Mouse (Mus musculus) embryonic facial prominence, embryonic 13.5 days (tissue): ENCODE measurements around the gene Foxe1. TPM values are rescaled to one million over a fixed set of nuclear protein-coding genes. Genes with fewer than 3 reads are reported as not detected.

ENCODE experiments used
- ATAC-seq: fragments of 200-750 bp; cut with Nextera tagmentation; 2 replicates; pipeline ENCODE4 v1.8.0; 2017; ENCODE audit warnings: low read depth; ENCODE audit not compliant: insufficient number of reproducible peaks, insufficient read depth, low FRiP score, low TSS enrichment
- H3K27ac ChIP-seq: fragments of 300-500 bp; sonication (generic); 2 replicates; pipeline ENCODE4 v1.5.1; 2015; ENCODE audit warnings: moderate library complexity, mild to moderate bottlenecking, inconsistent platforms
- H3K27me3 ChIP-seq: fragments of 300-500 bp; sonication (generic); 2 replicates; pipeline ENCODE4 v1.6.1; 2015; ENCODE audit warnings: mild to moderate bottlenecking, inconsistent platforms
- H3K36me3 ChIP-seq: fragments of 300-500 bp; sonication (generic); 2 replicates; pipeline ENCODE4 v1.6.1; 2015; ENCODE audit warnings: mild to moderate bottlenecking, inconsistent platforms
- H3K4me1 ChIP-seq: fragments of 300-500 bp; sonication (generic); 2 replicates; pipeline ENCODE4 v1.6.1; 2015; ENCODE audit warnings: inconsistent platforms
- H3K4me2 ChIP-seq: fragments of 300-500 bp; sonication (generic); 2 replicates; pipeline ENCODE4 v1.6.1; 2015; ENCODE audit warnings: moderate library complexity, mild to moderate bottlenecking, inconsistent platforms
- H3K4me3 ChIP-seq: fragments of 300-500 bp; sonication (generic); 2 replicates; pipeline ENCODE4 v1.5.1; 2015; ENCODE audit warnings: mild to moderate bottlenecking, inconsistent platforms
- H3K9ac ChIP-seq: fragments of 300-500 bp; sonication (generic); 2 replicates; pipeline ENCODE4 v1.6.1; 2015; ENCODE audit warnings: mild to moderate bottlenecking, inconsistent platforms
- H3K9me3 ChIP-seq: fragments of 300-500 bp; sonication (generic); 2 replicates; pipeline ENCODE4 v1.6.1; 2016; ENCODE audit warnings: inconsistent platforms
- WGBS: fragments of 180-500 bp; shearing (Covaris S2); methylation state at CpG from one replicate; pipeline ENCODE4 v1.1.7; 2015; ENCODE audit warnings: mixed read lengths; 5-methylcytosine and 5-hydroxymethylcytosine counted together
- polyA plus RNA-seq: library from polyadenylated mRNA; unstranded; fragments of >200 nt; fragmentation: Nextera tagmentation; extraction: Ambion mirVana; gene quantifications from 2 replicates; pipeline ENCODE4 v1.2.1, GENCODE M21; 2015

Foxe1 gene
- 0.81 and 0.91 TPM in 2 replicates for polyA plus RNA-seq

DNA sequence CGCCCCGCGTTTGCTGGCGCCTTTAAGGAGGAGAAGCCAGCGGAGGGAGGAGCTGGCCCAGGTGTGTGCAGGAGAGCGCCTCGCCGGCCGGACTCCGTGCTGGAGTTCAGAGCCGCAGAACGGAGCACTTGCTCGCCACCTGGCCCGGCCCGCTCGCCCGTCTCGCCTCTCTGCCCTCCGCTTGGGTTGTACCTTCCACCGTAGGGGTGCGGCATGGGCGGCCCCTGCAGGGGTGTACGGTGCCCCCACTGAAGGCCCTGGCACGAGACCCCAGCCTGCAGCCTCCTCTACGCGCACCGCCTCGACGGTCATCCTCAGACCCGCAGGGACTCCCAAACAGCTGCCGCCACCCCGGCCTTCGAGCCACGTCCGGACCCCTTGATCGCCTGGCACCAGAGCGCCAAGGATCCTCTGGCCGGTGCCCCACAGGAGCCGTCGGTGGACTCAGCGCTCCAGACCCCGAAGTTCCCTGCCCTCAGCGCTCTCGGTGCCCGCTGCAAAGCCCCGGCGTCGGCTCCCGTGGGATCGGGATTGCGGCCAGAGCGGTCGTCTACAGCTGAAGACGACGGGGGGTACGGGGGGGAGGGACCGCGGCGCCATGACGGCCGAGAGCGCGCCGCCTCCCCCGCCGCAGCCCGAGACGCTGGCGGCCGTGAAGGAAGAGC lies at the start of gene Foxe1:
Foxe1 (plus strand) TSS at position 14 of the 665 bp plus-strand sequence.
- Histone ChIP-seq H3K4me2 (peak within 1 kb of the TSS; percentile 58), H3K27ac (no peak within 1 kb of the TSS), H3K9ac (peak within 1 kb of the TSS; percentile 32; the same call in 1 of the 2 replicates), H3K9me3 (no peaks in the 10 kb centered on the region), H3K27me3 (peaks cover 99% of the 10 kb centered on the region), H3K36me3 (no peaks in the 10 kb centered on the region), H3K4me1 (peaks cover 30% of the 10 kb centered on the region), H3K4me3 (peak within 1 kb of the TSS; percentile 44)
- ATAC-seq, result peak; percentile 38; the same call in 1 of the 2 replicates
- WGBS, result 1% methylated on average over 64 of the region's 70 CpGs

DNA sequence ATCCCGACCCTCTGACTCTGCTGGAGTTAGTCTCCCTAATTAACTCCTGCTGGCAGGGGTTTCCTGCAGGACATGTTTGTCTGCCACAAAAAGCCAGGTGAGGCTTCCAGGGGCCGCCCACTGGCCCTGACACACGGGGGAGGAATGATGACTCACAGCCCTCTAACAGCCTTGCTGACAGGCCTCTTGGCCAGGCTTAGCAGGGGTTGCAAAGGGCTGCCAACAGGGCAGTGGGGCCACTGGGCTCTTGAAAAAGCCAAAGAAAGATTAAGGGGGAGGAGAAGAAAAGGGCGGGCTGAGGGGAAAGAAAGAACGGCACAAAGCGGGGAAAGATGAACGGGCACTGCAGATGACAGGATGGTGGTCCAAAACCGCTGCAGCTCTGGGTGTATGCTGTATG lies 39.3 kb upstream of the Foxe1 start:
- peak overlapping the region; percentile 86 for H3K4me2 ChIP-seq
- ATAC-seq, result no peak
- no peak overlapping the region for H3K27ac ChIP-seq
- peaks cover 7% of the 10 kb centered on the region for H3K4me1 ChIP-seq
- H3K36me3 ChIP-seq, result no peaks in the 10 kb centered on the region
- no peaks in the 10 kb centered on the region for H3K9me3 ChIP-seq
- peak overlapping the region; percentile 71; the same call in 1 of the 2 replicates for H3K4me3 ChIP-seq
- H3K9ac ChIP-seq, result no peak overlapping the region
- peaks cover 54% of the 10 kb centered on the region for H3K27me3 ChIP-seq
- 5% methylated on average over 8 of the region's 8 CpGs for WGBS

DNA sequence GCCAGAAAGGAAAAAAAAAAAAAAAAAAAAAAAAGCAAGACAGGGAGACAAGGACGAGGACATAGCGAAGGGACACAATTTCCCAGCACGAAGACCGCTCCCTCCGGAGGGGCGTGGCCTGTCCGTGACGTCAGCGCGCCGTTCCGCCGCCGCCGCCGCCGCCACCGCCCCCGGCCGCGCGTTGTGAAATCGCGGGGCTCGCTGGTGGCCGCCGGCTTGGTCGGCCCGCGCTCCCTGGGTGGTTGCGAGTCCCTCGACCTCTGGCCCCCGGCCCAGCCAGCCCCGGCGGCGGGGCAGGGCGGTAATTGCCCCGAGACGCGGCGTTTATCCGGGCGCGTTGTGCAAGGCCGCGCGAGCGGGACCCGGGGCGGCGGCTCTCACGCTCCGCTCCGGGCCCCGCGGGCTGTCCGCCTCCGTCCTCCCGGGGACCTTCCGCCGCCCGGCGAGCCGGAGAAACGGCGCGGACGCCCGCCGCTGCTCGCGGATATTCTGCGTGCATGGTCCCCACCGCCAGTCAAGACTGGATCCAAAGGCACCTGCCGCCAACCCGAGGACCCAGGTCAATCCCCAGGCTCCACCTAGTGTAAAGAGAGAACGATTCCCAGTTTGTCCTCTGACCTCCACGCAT lies 38.5 kb upstream of the Foxe1 start:
- H3K4me2 ChIP-seq, result peak overlapping the region; percentile 86
- H3K9ac ChIP-seq, result peak overlapping the region; percentile 79
- H3K36me3 ChIP-seq, result no peaks in the 10 kb centered on the region
- peaks cover 60% of the 10 kb centered on the region for H3K27me3 ChIP-seq
- no peaks in the 10 kb centered on the region for H3K9me3 ChIP-seq
- H3K4me3 ChIP-seq, result peak overlapping the region; percentile 71
- peak; percentile 75; the same call in 1 of the 2 replicates for ATAC-seq
- WGBS, result under 1% methylated on average over 76 of the region's 78 CpGs
- H3K27ac ChIP-seq, result no peak overlapping the region
- H3K4me1 ChIP-seq, result peaks cover 7% of the 10 kb centered on the region

DNA sequence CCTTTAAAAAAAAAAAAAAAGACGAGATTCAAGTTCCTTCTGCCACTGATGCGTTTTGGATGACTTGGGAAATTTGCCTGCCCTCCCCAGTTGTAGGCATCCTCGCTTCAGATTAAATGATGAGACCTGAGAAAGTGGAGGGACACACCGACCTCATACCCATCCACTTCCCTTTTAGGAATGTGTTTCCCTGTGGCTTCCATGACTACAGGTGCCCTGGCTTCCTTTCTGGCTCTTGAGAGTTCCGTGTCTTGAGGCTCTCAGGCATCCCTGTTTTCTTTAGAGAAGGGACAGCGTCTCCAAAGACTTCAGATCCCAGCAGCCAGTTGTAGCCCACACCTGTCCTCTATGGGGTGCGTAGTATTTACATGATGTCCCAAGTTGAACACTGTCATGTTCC lies 38.0 kb upstream of the Foxe1 start:
- Histone ChIP-seq H3K4me3 (peak overlapping the region; percentile 71), H3K27me3 (peaks cover 62% of the 10 kb centered on the region), H3K9me3 (no peaks in the 10 kb centered on the region), H3K4me2 (peak overlapping the region; percentile 86), H3K9ac (no peak overlapping the region), H3K36me3 (no peaks in the 10 kb centered on the region), H3K4me1 (peaks cover 7% of the 10 kb centered on the region), H3K27ac (no peak overlapping the region)
- ATAC-seq, result no peak
- 21% methylated on average over 7 of the region's 7 CpGs for WGBS

DNA sequence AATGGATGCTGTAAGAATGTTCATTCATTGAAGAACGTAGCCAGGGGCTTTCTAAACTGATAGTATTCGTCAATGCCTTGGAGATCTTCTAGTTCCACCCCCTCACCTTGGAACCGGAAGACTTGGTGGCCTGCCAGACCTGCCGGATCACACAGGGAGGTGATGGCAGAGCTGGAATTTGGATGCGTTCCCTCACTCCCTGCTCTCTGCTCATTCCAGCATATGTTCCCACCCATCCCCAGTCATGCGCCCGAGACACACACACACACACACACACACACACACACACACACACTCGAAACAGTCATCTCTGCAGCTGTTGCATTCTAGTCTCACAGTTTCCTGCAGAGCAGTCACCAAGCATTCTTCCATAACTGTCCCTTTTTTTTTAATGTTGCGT lies 36.1 kb upstream of the Foxe1 start:
- Histone ChIP-seq H3K4me1 (peaks cover 7% of the 10 kb centered on the region), H3K9ac (no peak overlapping the region), H3K9me3 (no peaks in the 10 kb centered on the region), H3K4me2 (no peak overlapping the region), H3K36me3 (no peaks in the 10 kb centered on the region), H3K4me3 (no peak overlapping the region), H3K27me3 (peaks cover 69% of the 10 kb centered on the region), H3K27ac (no peak overlapping the region)
- no peak for ATAC-seq
- WGBS, result 52% methylated on average over 9 of the region's 9 CpGs

DNA sequence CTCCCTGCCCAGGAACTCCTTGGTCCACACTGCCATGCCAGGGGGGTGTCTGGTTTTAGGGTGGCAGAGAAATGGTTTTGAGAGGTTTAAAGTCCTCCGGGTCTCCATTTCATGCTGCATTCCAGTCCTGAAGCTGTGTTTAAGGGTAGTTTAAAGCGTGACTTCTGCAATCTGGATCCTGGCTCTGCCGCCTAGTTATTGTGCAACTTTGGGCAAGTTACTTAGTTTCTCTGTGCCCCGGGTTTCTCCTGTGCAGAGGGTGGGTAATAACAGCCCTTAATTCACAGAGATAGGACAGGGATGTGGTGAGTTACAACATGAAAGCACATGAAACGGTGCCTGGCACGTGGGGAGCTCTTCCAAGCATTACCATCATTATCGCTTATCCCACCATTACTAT lies 35.5 kb upstream of the Foxe1 start:
- H3K27me3 ChIP-seq, result peaks cover 64% of the 10 kb centered on the region
- no peaks in the 10 kb centered on the region for H3K9me3 ChIP-seq
- no peak overlapping the region for H3K4me3 ChIP-seq
- 76% methylated on average over 7 of the region's 7 CpGs for WGBS
- no peak overlapping the region for H3K9ac ChIP-seq
- no peak overlapping the region for H3K27ac ChIP-seq
- peaks cover 7% of the 10 kb centered on the region for H3K4me1 ChIP-seq
- H3K36me3 ChIP-seq, result no peaks in the 10 kb centered on the region
- ATAC-seq, result no peak
- H3K4me2 ChIP-seq, result no peak overlapping the region

DNA sequence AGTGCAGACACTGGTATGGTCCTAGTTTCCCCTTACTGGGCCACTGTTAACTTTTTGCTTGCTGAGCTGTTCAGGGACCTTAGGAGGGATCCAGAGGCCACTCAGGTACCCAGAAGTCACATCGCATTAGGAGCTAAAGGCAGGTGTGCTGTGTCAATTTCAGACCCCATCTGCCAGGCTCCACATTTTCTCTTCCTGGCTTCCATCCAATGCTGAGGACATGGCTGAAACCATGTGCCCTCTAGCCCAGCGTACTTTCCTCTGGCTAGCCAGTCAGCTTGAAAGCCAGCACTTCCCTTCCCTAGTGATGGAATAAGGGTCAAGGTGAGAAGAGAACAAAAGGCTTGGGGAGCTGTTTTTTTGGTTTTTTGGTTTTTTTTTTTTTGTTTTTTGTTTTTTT lies 31.8 kb upstream of the Foxe1 start:
- H3K4me2 ChIP-seq, result no peak overlapping the region
- H3K4me1 ChIP-seq, result no peaks in the 10 kb centered on the region
- H3K4me3 ChIP-seq, result no peak overlapping the region
- H3K9me3 ChIP-seq, result no peaks in the 10 kb centered on the region
- H3K27ac ChIP-seq, result no peak overlapping the region
- no peaks in the 10 kb centered on the region for H3K36me3 ChIP-seq
- H3K27me3 ChIP-seq, result peaks cover 37% of the 10 kb centered on the region
- WGBS, result 67% methylated on average over 2 of the region's 2 CpGs
- no peak overlapping the region for H3K9ac ChIP-seq
- ATAC-seq, result no peak

DNA sequence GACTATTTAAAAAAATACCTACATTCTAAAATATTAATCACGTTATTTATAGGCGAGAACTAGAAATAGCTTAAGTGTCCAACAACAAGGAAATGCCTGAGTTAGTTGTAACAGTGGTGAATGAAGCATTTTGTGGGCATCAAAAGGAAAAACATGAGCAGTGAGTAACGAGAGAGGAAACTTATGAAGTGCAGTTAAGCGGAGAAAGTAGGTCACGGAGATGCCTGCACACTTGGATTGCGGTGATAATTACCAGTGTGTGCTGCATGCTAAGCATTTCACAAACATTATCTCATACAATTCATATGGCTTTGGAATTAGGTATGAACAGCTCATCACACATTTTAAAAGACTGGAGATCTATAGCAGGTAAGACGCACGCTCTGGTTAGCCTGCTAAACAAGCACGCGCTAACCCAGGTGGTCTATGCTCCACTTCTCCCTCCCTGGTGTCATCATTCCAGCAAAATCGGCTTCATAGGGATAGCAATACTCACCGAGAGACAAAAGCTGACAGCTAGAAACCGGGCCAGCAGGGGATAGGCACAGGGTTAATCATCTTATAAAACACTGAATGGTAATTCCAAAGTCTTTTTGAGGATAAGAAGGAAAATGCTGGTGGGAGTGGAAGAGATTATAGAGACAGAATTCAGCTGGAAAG lies 21.5 kb upstream of the Foxe1 start:
- no peak overlapping the region for H3K4me3 ChIP-seq
- H3K4me1 ChIP-seq, result no peaks in the 10 kb centered on the region
- no peak overlapping the region for H3K27ac ChIP-seq
- ATAC-seq, result no peak
- no peak overlapping the region for H3K9ac ChIP-seq
- H3K9me3 ChIP-seq, result no peaks in the 10 kb centered on the region
- H3K27me3 ChIP-seq, result peaks cover 29% of the 10 kb centered on the region
- 76% methylated on average over 13 of the region's 13 CpGs for WGBS
- no peak overlapping the region for H3K4me2 ChIP-seq
- no peaks in the 10 kb centered on the region for H3K36me3 ChIP-seq

DNA sequence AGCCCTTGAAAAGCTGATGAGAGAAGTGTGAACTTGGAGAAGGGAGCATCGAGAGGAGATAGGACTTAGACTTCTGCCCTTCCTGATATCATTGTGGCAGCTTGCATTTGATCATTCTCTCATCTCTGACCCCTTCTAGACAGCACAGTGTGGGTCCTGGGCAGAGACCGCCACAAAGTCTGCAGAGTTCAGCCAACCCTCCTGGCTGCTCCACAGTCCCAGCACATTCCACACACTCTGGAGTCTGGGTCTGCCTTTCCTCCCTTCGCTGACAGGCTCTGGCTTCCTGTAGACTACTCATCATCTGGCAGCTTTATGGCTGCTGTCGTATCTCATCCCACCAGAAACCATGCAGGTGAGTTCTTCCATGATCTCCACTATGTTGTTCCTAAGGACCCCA lies 20.7 kb upstream of the Foxe1 start:
- no peak for ATAC-seq
- H3K27ac ChIP-seq, result no peak overlapping the region
- H3K4me2 ChIP-seq, result no peak overlapping the region
- H3K27me3 ChIP-seq, result peaks cover 29% of the 10 kb centered on the region
- H3K9ac ChIP-seq, result no peak overlapping the region
- H3K4me3 ChIP-seq, result no peak overlapping the region
- 66% methylated on average over 4 of the region's 4 CpGs for WGBS
- no peaks in the 10 kb centered on the region for H3K9me3 ChIP-seq
- no peaks in the 10 kb centered on the region for H3K36me3 ChIP-seq
- no peaks in the 10 kb centered on the region for H3K4me1 ChIP-seq

DNA sequence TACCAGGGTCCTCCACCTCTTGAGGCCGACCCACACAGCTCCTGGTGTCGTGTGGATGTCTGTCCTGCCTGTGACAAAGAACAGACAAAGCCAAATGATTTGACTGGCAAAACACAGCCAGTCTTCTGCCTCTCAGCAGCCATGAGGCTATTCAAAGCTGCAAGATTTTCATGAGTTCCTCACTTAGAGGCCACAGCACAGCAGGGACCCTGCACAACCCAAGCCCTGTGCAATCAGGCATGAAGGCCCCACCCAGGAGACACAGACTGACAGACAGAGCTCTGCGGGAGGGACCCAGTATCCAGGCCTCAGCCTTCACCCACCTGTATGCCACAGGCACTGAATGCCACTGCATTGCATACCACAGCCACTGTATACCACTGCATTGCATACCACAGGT lies 14.5 kb upstream of the Foxe1 start:
- ATAC-seq, result 0 out of 2 replicates have a peak, but pooled peaks have one; percentile 10
- WGBS, result 44% methylated on average over 3 of the region's 3 CpGs
- no peaks in the 10 kb centered on the region for H3K36me3 ChIP-seq
- H3K9me3 ChIP-seq, result no peaks in the 10 kb centered on the region
- H3K4me2 ChIP-seq, result no peak overlapping the region
- H3K9ac ChIP-seq, result no peak overlapping the region
- no peaks in the 10 kb centered on the region for H3K4me1 ChIP-seq
- no peak overlapping the region for H3K4me3 ChIP-seq
- H3K27me3 ChIP-seq, result peaks cover 23% of the 10 kb centered on the region
- H3K27ac ChIP-seq, result no peak overlapping the region

DNA sequence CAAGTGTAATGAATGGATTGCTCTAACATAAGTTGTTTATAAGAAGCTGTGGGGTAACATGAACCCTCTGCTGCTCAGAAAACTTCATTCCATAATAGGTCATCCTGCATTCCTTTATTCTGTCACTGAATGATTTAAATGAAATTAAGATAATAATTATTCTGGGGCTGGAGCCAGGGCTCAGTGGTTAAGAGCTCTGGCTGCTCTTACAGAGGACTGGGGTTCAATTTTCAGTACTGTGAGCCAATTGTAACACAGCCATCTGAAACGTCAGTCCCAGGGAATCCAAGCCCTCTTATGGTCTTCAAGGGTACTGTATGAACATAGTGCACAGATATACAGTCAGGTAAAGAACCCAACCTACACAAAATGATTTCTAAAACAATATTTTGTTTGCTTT lies 7.6 kb upstream of the Foxe1 start:
- Histone ChIP-seq H3K27me3 (peaks cover 62% of the 10 kb centered on the region), H3K4me3 (no peak overlapping the region), H3K9ac (no peak overlapping the region), H3K4me2 (no peak overlapping the region), H3K36me3 (no peaks in the 10 kb centered on the region), H3K4me1 (peaks cover 5% of the 10 kb centered on the region; the same call in 1 of the 2 replicates), H3K9me3 (no peaks in the 10 kb centered on the region), H3K27ac (no peak overlapping the region)
- ATAC-seq, result no peak
- WGBS, result 4% methylated on average over 1 of the region's 1 CpGs

DNA sequence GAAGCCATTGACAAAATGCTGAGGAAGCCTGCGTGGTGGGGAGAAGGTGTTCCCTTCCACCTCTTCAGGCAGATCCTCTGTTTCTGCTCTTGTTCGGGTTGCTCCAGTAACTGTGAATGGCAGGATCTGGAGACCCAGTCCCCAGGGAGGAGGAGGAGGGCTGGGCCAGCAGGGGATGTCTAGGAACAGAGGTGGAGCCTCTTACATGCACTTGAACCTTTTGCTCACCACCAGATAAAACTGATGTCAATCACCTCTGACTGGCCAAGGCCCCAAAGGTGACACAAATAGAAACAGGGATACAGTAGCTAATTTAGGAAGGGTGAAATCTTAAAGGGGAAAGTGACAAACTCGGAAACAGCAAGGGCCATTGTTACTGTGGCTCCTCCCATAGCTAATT lies 5.4 kb upstream of the Foxe1 start:
- H3K4me3 ChIP-seq, result no peak overlapping the region
- no peak overlapping the region for H3K27ac ChIP-seq
- H3K9me3 ChIP-seq, result no peaks in the 10 kb centered on the region
- peaks cover 13% of the 10 kb centered on the region for H3K4me1 ChIP-seq
- ATAC-seq, result no peak
- WGBS, result under 1% methylated on average over 3 of the region's 3 CpGs
- H3K9ac ChIP-seq, result no peak overlapping the region
- H3K36me3 ChIP-seq, result no peaks in the 10 kb centered on the region
- no peak overlapping the region for H3K4me2 ChIP-seq
- peaks cover 77% of the 10 kb centered on the region for H3K27me3 ChIP-seq
